Mouse (Mus musculus): ENCODE results near the gene Dyrk1b.

DNA sequence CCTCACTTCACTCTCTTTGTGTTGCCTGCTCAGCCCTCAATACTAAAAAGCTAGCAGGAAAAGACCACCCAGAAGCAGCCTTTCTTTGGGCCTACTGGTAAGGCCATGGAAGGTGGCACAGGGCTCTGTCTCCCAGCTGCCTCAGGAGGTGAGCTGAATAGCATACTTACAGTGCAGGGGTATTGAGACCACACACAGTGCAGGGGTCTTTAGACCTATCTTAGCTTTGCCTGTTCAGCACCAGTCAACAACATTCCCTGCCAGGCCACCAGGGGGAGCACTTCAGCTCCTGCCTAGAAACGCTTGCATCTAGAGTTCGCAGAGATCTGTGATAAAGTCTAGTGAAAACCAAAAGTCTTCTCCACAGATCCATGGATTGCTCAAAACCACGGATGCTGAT, 31.0 kb upstream of the Dyrk1b start:
- TF ChIP-seq CHD2 (IDR thresholded peaks at IDR 0.05; ENCODE audit: low read depth, low read length) = no peak
- no peak for TF ChIP-seq ZNF384 (IDR thresholded peaks at IDR 0.05; ENCODE audit: low read depth, low read length)
- TF ChIP-seq ZC3H11A (IDR thresholded peaks at IDR 0.05; ENCODE audit: borderline replicate concordance, low read depth, low read length) = peak; percentile 13; the same call in 1 of the 2 replicates
- no peak for TF ChIP-seq HCFC1 (IDR thresholded peaks at IDR 0.05; ENCODE audit: borderline replicate concordance, insufficient read depth, low read length)

All from ES-E14 (cell line).